Mouse (Mus musculus) embryonic facial prominence, embryonic 11.5 days (tissue): ENCODE measurements around the gene Otop3. TPM values are rescaled to one million over a fixed set of nuclear protein-coding genes. Genes with fewer than 3 reads are reported as not detected.

ENCODE experiments used
- ATAC-seq: fragments of 200-750 bp; cut with Nextera tagmentation; replicated peaks from 2 replicates; pipeline ENCODE4 v1.8.0; 2017; ENCODE audit warnings: low read depth; ENCODE audit not compliant: insufficient number of reproducible peaks, low FRiP score, low TSS enrichment
- DNase-seq: peaks from one replicate; pipeline ENCODE4 v3.0.0-alpha.2; 2015; ENCODE audit warnings: low spot score
- H3K27ac ChIP-seq: fragments of 300-500 bp; sonication (generic); replicated peaks from 2 replicates; pipeline ENCODE4 v1.5.1; 2014; ENCODE audit warnings: mild to moderate bottlenecking, low read depth, low read length, control low read depth
- H3K27me3 ChIP-seq: fragments of 300-500 bp; sonication (generic); 2 replicates; pipeline ENCODE4 v1.6.1; 2014; ENCODE audit warnings: mild to moderate bottlenecking, low read length, moderate library complexity, mixed read lengths; ENCODE audit not compliant: control insufficient read depth, insufficient read depth
- H3K36me3 ChIP-seq: fragments of 300-500 bp; sonication (generic); replicated peaks from 2 replicates; pipeline ENCODE4 v1.6.1; 2014; ENCODE audit warnings: low read depth, mild to moderate bottlenecking, low read length, moderate library complexity, mixed read lengths; ENCODE audit not compliant: control insufficient read depth, insufficient read depth
- H3K4me1 ChIP-seq: fragments of 300-500 bp; sonication (generic); 2 replicates; pipeline ENCODE4 v1.6.1; 2014; ENCODE audit warnings: low read length, mixed read lengths; ENCODE audit not compliant: control insufficient read depth, insufficient read depth
- H3K4me2 ChIP-seq: fragments of 300-500 bp; sonication (generic); 2 replicates; pipeline ENCODE4 v1.6.1; 2014; ENCODE audit warnings: low read depth, mild to moderate bottlenecking, control low read depth, low read length, moderate library complexity
- H3K4me3 ChIP-seq: fragments of 300-500 bp; sonication (generic); 2 replicates; pipeline ENCODE4 v1.5.1; 2014; ENCODE audit warnings: low read depth, low read length, control low read depth
- H3K9ac ChIP-seq: fragments of 300-500 bp; sonication (generic); replicated peaks from 2 replicates; pipeline ENCODE4 v1.6.1; 2014; ENCODE audit warnings: mild to moderate bottlenecking, control low read depth, low read length
- H3K9me3 ChIP-seq: fragments of 300-500 bp; sonication (generic); replicated peaks from 2 replicates; pipeline ENCODE4 v1.6.1; 2016; ENCODE audit warnings: mild to moderate bottlenecking, low read length, inconsistent platforms, mixed read lengths; ENCODE audit not compliant: control insufficient read depth
- WGBS: fragments of 180-500 bp; shearing (Covaris S2); extraction: QIAGEN DNeasy Blood & Tissue Kit; methylation state at CpG from one replicate; pipeline ENCODE4 v1.1.7; 2014; 5-methylcytosine and 5-hydroxymethylcytosine counted together
- polyA plus RNA-seq: library from polyadenylated mRNA; unstranded; fragments of >200 nt; fragmentation: Nextera tagmentation; extraction: Ambion mirVana; gene quantifications from 2 replicates; pipeline ENCODE4 v1.2.1, GENCODE M21; 2014

Otop3 gene
- polyA plus RNA-seq, 1 experiment from 2014 or later: not detected

- Histone ChIP-seq H3K9me3 (no peaks in the 10 kb centered on the region), H3K9ac (no peak overlapping the region), H3K4me1 (peaks cover 8% of the 10 kb centered on the region), H3K4me2 (no peak overlapping the region), H3K4me3 (no peak overlapping the region), H3K36me3 (no peaks in the 10 kb centered on the region), H3K27me3 (peaks cover 43% of the 10 kb centered on the region), H3K27ac (no peak overlapping the region)
- ATAC-seq (no peak), DNase-seq (no peak)
- WGBS: 65% methylated on average over 8 of the region's 8 CpGs
These were observed 36.8 kb downstream of the Otop3 start for GRCm38 (mm10) chr11:115371354-115371753.

GRCm38 (mm10) chr11:115372015-115372414 lies 37.5 kb downstream of the Otop3 start:
- Histone ChIP-seq H3K4me1 (peaks cover 5% of the 10 kb centered on the region), H3K9me3 (no peaks in the 10 kb centered on the region), H3K27ac (no peak overlapping the region), H3K36me3 (no peaks in the 10 kb centered on the region), H3K9ac (no peak overlapping the region), H3K4me3 (no peak overlapping the region), H3K4me2 (no peak overlapping the region), H3K27me3 (peaks cover 36% of the 10 kb centered on the region)
- 66% methylated on average over 1 of the region's 1 CpGs for WGBS
- no peak for ATAC-seq
- DNase-seq: no peak

GRCm38 (mm10) chr11:115372737-115373136 lies 38.2 kb downstream of the Otop3 start:
- H3K4me3 ChIP-seq: no peak overlapping the region
- H3K4me2 ChIP-seq: no peak overlapping the region
- no peaks in the 10 kb centered on the region; the same call in 1 of the 2 replicates for H3K4me1 ChIP-seq
- WGBS: 30% methylated on average over 2 of the region's 2 CpGs
- H3K27ac ChIP-seq: no peak overlapping the region
- H3K9ac ChIP-seq: no peak overlapping the region
- no peaks in the 10 kb centered on the region for H3K9me3 ChIP-seq
- peaks cover 29% of the 10 kb centered on the region for H3K27me3 ChIP-seq
- no peaks in the 10 kb centered on the region for H3K36me3 ChIP-seq
- ATAC-seq: no peak
- no peak for DNase-seq

GRCm38 (mm10) chr11:115373805-115374694 lies 39.5 kb downstream of the Otop3 start:
- H3K36me3 ChIP-seq: no peaks in the 10 kb centered on the region
- H3K27ac ChIP-seq: no peak overlapping the region
- peaks cover 21% of the 10 kb centered on the region for H3K27me3 ChIP-seq
- peak; percentile 34 for DNase-seq
- H3K9ac ChIP-seq: peak overlapping the region; percentile 39
- no peak for ATAC-seq
- peak overlapping the region; percentile 22 for H3K4me3 ChIP-seq
- H3K4me2 ChIP-seq: peak overlapping the region; percentile 52
- H3K9me3 ChIP-seq: no peaks in the 10 kb centered on the region
- 2% methylated on average over 30 of the region's 30 CpGs for WGBS
- H3K4me1 ChIP-seq: no peaks in the 10 kb centered on the region; the same call in 1 of the 2 replicates

- no peak overlapping the region for H3K9ac ChIP-seq
- 60% methylated on average over 12 of the region's 12 CpGs for WGBS
- H3K27ac ChIP-seq: no peak overlapping the region
- peaks cover 21% of the 10 kb centered on the region for H3K27me3 ChIP-seq
- no peak overlapping the region for H3K4me2 ChIP-seq
- H3K4me3 ChIP-seq: no peak overlapping the region
- no peak for DNase-seq
- H3K4me1 ChIP-seq: no peaks in the 10 kb centered on the region; the same call in 1 of the 2 replicates
- H3K36me3 ChIP-seq: no peaks in the 10 kb centered on the region
- no peaks in the 10 kb centered on the region for H3K9me3 ChIP-seq
- no peak for ATAC-seq
These were observed 40.3 kb downstream of the Otop3 start for GRCm38 (mm10) chr11:115374695-115375425.

GRCm38 (mm10) chr11:115376722-115377121 lies 42.2 kb downstream of the Otop3 start:
- Histone ChIP-seq H3K4me2 (no peak overlapping the region), H3K9ac (no peak overlapping the region), H3K36me3 (no peaks in the 10 kb centered on the region), H3K4me3 (no peak overlapping the region), H3K27ac (no peak overlapping the region), H3K9me3 (no peaks in the 10 kb centered on the region), H3K27me3 (peaks cover 19% of the 10 kb centered on the region), H3K4me1 (no peaks in the 10 kb centered on the region; the same call in 1 of the 2 replicates)
- DNase-seq: no peak
- ATAC-seq: no peak
- WGBS: 71% methylated on average over 7 of the region's 7 CpGs

- ATAC-seq: no peak
- 91% methylated on average over 4 of the region's 4 CpGs for WGBS
These were observed 42.7 kb downstream of the Otop3 start for GRCm38 (mm10) chr11:115377254-115377653.

GRCm38 (mm10) chr11:115377854-115378253 lies 43.3 kb downstream of the Otop3 start:
- peaks cover 19% of the 10 kb centered on the region for H3K27me3 ChIP-seq
- H3K4me2 ChIP-seq: no peak overlapping the region
- ATAC-seq (no peak), DNase-seq (no peak)
- H3K9ac ChIP-seq: no peak overlapping the region
- no peaks in the 10 kb centered on the region; the same call in 1 of the 2 replicates for H3K4me1 ChIP-seq
- no peak overlapping the region for H3K4me3 ChIP-seq
- no peak overlapping the region for H3K27ac ChIP-seq
- WGBS: 76% methylated on average over 7 of the region's 7 CpGs
- H3K36me3 ChIP-seq: no peaks in the 10 kb centered on the region
- H3K9me3 ChIP-seq: no peaks in the 10 kb centered on the region

More at GRCm38 (mm10) chr11:115377254-115377653, 42.7 kb downstream of the Otop3 start:
- Histone ChIP-seq H3K9me3 (no peaks in the 10 kb centered on the region), H3K4me2 (no peak overlapping the region), H3K27me3 (peaks cover 19% of the 10 kb centered on the region), H3K36me3 (no peaks in the 10 kb centered on the region), H3K9ac (no peak overlapping the region), H3K27ac (no peak overlapping the region), H3K4me1 (no peaks in the 10 kb centered on the region; the same call in 1 of the 2 replicates), H3K4me3 (no peak overlapping the region)
- DNase-seq: no peak
